Comparison of ENCODE assay signal across 8 mouse cellular contexts in genomic region chr8:128358756-128359520, GRCm38 (mm10). TPM values are rescaled to one million over a fixed set of nuclear protein-coding genes. Genes with fewer than 3 reads are reported as not detected.
DNase-seq lines count a peak whose midpoint lies in the region; ATAC-seq lines count a peak whose summit lies in the region.

No protein-coding gene starts in this region.

- peak overlapping the region; percentile 100 for H3K4me2 ChIP-seq in forebrain, embryonic 13.5 days
- peak overlapping the region; percentile 75 for H3K4me2 ChIP-seq in heart, embryonic 16.5 days (ENCODE audit: low read depth, low read length)
- H3K4me2 ChIP-seq in liver, embryonic 13.5 days: peak overlapping the region; percentile 68
- H3K4me2 ChIP-seq in neural tube, embryonic 11.5 days (ENCODE audit: low read depth): peak overlapping the region; percentile 98

- peak overlapping the region; percentile 83 for H3K9ac ChIP-seq in forebrain, embryonic 13.5 days
- H3K9ac ChIP-seq in heart, embryonic 16.5 days (ENCODE audit: low read length): peak overlapping the region; percentile 99
- peak overlapping the region; percentile 59 for H3K9ac ChIP-seq in liver, embryonic 13.5 days
- peak overlapping the region; percentile 88 for H3K9ac ChIP-seq in neural tube, embryonic 11.5 days (ENCODE audit: low read length)

- peak; percentile 72 for DNase-seq in 416B (ENCODE audit: low read depth)
- DNase-seq in adrenal gland, postnatal 10 days: peak; percentile 77
- peak; percentile 81 for DNase-seq in kidney, postnatal 14 days
- no peak for DNase-seq in liver, embryonic 13.5 days
- DNase-seq in neural tube, embryonic 11.5 days (ENCODE audit: low spot score): peak; percentile 76
- peak; percentile 55 for DNase-seq in thymus, postnatal 14 days

- 0% methylated on average over 37 of the region's 41 CpGs for WGBS in forebrain, embryonic 13.5 days
- under 1% methylated on average over 37 of the region's 41 CpGs for WGBS in heart, embryonic 16.5 days
- under 1% methylated on average over 37 of the region's 41 CpGs for WGBS in liver, embryonic 13.5 days (ENCODE audit: insufficient replicate concordance)
- under 1% methylated on average over 40 of the region's 41 CpGs for WGBS in neural tube, embryonic 11.5 days

- peak overlapping the region; percentile 95 for H3K27ac ChIP-seq in forebrain, embryonic 13.5 days
- peak overlapping the region; percentile 98 for H3K27ac ChIP-seq in heart, embryonic 16.5 days (ENCODE audit: low read length)
- peak overlapping the region; percentile 77 for H3K27ac ChIP-seq in liver, embryonic 13.5 days
- H3K27ac ChIP-seq in neural tube, embryonic 11.5 days (ENCODE audit: low read depth, low read length): peak overlapping the region; percentile 90

- H3K27me3 ChIP-seq in forebrain, embryonic 13.5 days: peaks cover 14% of the 10 kb centered on the region
- no peaks in the 10 kb centered on the region for H3K27me3 ChIP-seq in heart, embryonic 16.5 days (ENCODE audit: control insufficient read depth, insufficient read depth, low read length)
- H3K27me3 ChIP-seq in liver, embryonic 13.5 days: peaks cover 52% of the 10 kb centered on the region
- H3K27me3 ChIP-seq in neural tube, embryonic 11.5 days (ENCODE audit: control insufficient read depth, insufficient read depth, low read length): no peaks in the 10 kb centered on the region

- peaks cover 59% of the 10 kb centered on the region for H3K4me1 ChIP-seq in forebrain, embryonic 13.5 days
- H3K4me1 ChIP-seq in heart, embryonic 16.5 days (ENCODE audit: control insufficient read depth, insufficient read depth, low read length): peaks cover 20% of the 10 kb centered on the region
- peaks cover 3% of the 10 kb centered on the region; the same call in 1 of the 2 replicates for H3K4me1 ChIP-seq in liver, embryonic 13.5 days (replicated peaks)
- peaks cover 13% of the 10 kb centered on the region; the same call in 1 of the 2 replicates for H3K4me1 ChIP-seq in neural tube, embryonic 11.5 days (ENCODE audit: control insufficient read depth, insufficient read depth, low read length)

- peak overlapping the region; percentile 72 for H3K4me3 ChIP-seq in forebrain, embryonic 13.5 days
- peak overlapping the region; percentile 92 for H3K4me3 ChIP-seq in heart, embryonic 16.5 days (ENCODE audit: low read length)
- peak overlapping the region; percentile 59 for H3K4me3 ChIP-seq in liver, embryonic 13.5 days (replicated peaks)
- H3K4me3 ChIP-seq in neural tube, embryonic 11.5 days (ENCODE audit: low read depth, low read length): peak overlapping the region; percentile 71

- ATAC-seq in forebrain, embryonic 13.5 days: peak; percentile 34
- peak; percentile 45 for ATAC-seq in heart, embryonic 16.5 days (replicated peaks; ENCODE audit: extremely low read depth, insufficient read depth, low FRiP score)
- peak; percentile 22; the same call in 1 of the 2 replicates for ATAC-seq in liver, embryonic 13.5 days (ENCODE audit: low read depth)
- ATAC-seq in neural tube, embryonic 11.5 days (ENCODE audit: insufficient read depth, low FRiP score, low TSS enrichment): peak; percentile 5; the same call in 1 of the 2 replicates

- H3K9me3 ChIP-seq in forebrain, embryonic 13.5 days (replicated peaks): no peaks in the 10 kb centered on the region
- H3K9me3 ChIP-seq in heart, embryonic 16.5 days (replicated peaks; ENCODE audit: control insufficient read depth, low read length): no peaks in the 10 kb centered on the region
- H3K9me3 ChIP-seq in liver, embryonic 13.5 days (replicated peaks): no peaks in the 10 kb centered on the region
- no peaks in the 10 kb centered on the region for H3K9me3 ChIP-seq in neural tube, embryonic 11.5 days (ENCODE audit: control insufficient read depth, low read length)

- H3K36me3 ChIP-seq in forebrain, embryonic 13.5 days (ENCODE audit: poor library complexity, severe bottlenecking): no peaks in the 10 kb centered on the region
- no peaks in the 10 kb centered on the region for H3K36me3 ChIP-seq in heart, embryonic 16.5 days (ENCODE audit: control insufficient read depth, insufficient read depth)
- H3K36me3 ChIP-seq in liver, embryonic 13.5 days: no peaks in the 10 kb centered on the region
- H3K36me3 ChIP-seq in neural tube, embryonic 11.5 days (ENCODE audit: control insufficient read depth, insufficient read depth, low read length): no peaks in the 10 kb centered on the region

RNA-seq across cellular contexts. Expression of gene Nrp1, which starts 0.5 kb away (rescaled TPM):
- total RNA-seq in adrenal gland, postnatal 10 days (2021): 100 to 1,000 TPM in 1 of 2 experiments, 10 to 100 TPM in 1; 95.7 to 143 TPM
- polyA plus RNA-seq in forebrain, embryonic 13.5 days (2015; fragmentation: Nextera tagmentation; extraction: Ambion mirVana): 54.4 and 55.9 TPM in 2 replicates
- polyA plus RNA-seq in heart, embryonic 16.5 days (2015; fragmentation: Nextera tagmentation; extraction: Ambion mirVana): 159 and 160 TPM in 2 replicates
- polyA plus RNA-seq in liver, embryonic 13.5 days (2015; fragmentation: Nextera tagmentation; extraction: Ambion mirVana): 14.7 and 17.9 TPM in 2 replicates
- 71.6 and 84.3 TPM in 2 replicates for polyA plus RNA-seq in neural tube, embryonic 11.5 days (2014; fragmentation: Nextera tagmentation; extraction: Ambion mirVana)
